Mouse (Mus musculus) adrenal gland, postnatal 36 days (tissue): Measurements from ENCODE around the gene Timp2. TPM values are rescaled to one million over a fixed set of nuclear protein-coding genes. Genes with fewer than 3 reads are reported as not detected.

Experiments used
- DNase-seq, 2 experiments: peaks; one replicate each; pipeline ENCODE4 v3.0.0; 2021; ENCODE audit warnings: mixed read lengths in 1 of 2
- total RNA-seq, 2 experiments: library from RNA; stranded (reverse); gene quantifications; 2 replicates each; pipeline ENCODE4 v1.2.3; 2021

The Timp2 gene
- total RNA-seq, 2 experiments from 2014 or later: 84.0 to 156 TPM

- DNase-seq: no peak
Observed at GRCm38 (mm10) chr11:118369657-118370056, 14.1 kb upstream of the Timp2 start.

GRCm38 (mm10) chr11:118369251-118369650 lies 13.7 kb upstream of the Timp2 start:
- no peak for DNase-seq

DNA sequence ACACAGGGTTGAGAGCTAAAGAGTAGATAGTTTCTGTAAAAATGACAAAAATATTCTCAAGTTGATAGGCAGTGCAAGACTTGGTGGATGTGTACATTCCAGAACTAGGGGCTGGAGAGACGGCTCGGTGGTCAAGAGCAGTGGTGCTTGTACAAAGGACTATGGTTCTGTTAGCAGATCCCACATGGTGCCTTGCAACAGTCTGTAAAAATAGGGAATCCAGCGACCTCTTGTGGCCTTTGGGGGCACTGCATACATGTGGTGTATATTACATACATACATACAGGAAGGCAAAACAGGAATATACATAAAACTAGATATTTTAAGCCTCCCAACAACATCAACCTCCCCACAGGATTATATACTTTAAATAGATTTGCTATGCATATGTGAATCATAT lies 12.8 kb upstream of the Timp2 start:
- DNase-seq: peak in 1 of 2 experiments; percentile 35

- DNase-seq: no peak
Observed at GRCm38 (mm10) chr11:118366559-118366958, 11.0 kb upstream of the Timp2 start.

DNA sequence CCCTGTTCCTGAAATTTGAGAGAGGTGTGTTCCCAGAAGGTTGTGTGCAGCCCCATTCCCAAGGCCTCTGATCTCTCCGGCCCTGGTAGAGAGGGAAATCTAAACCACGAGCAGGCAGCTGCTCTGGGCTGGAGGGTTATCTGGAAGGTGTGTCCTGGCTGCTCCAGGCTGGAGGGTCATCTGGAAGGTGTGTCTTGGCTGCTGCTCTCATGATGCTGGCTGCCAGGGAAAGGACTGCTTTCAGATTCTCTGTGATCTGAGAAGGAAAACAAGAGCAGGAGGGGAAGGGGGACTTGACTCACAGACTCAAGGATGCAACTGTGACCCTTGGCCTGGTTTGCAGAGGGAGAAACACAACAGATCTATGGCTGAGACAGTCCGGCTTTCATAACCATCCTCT lies 10.6 kb upstream of the Timp2 start:
- peak in 1 of 2 experiments; percentile 31 for DNase-seq

- DNase-seq: peak; percentile 17 to 66
Observed at GRCm38 (mm10) chr11:118365171-118365570, 9.6 kb upstream of the Timp2 start.

DNA sequence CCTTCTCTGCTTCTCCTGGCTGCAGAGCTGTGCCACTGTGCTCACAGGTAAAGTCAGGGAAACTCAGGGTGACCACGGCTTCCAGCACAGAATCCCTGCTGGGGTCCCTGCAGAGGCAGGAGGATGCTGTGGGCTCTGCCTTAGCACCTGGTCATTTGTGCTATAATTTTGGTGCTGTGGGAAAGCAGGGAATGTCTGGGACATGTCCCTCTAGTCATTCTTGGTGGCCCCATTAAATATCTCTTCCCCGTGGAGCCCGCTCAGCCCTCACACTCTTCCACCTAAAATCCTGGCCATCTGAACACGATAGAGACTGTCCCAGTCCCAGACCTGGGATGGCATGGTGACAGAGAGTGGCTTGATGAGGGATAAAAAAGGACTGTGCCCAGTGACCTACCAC lies 8.5 kb upstream of the Timp2 start:
- DNase-seq: no peak

DNA sequence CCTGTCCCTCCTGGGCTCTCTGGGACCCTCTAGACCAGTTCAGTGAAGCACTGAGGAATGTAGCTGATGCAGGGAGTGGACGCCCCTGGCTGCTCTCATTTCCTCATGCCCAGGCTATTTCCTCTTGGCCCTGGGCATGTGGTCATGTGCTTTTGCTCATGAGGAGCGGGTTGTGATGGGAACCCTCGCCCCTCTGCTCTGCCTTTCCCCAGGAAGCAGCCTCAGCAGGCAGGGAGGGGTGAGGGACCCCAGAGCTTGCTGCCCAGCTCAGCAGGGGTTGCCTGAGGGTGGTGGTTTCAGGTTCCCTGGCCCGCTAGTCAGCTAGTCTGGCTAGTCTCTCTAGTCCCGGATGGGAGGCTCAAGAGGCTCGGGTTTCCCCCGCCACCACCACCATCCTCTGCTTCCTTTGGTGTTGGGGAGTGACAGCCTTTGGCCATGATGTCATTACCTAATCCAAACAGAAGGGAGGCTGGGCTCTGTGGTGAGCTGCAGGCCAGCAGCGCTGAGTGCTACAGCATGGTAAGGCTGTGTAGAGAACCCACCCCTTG lies 7.5 kb upstream of the Timp2 start:
- DNase-seq: peak; percentile 18 to 44

- no peak for DNase-seq
Observed at GRCm38 (mm10) chr11:118362501-118362900, 7.0 kb upstream of the Timp2 start.

DNA sequence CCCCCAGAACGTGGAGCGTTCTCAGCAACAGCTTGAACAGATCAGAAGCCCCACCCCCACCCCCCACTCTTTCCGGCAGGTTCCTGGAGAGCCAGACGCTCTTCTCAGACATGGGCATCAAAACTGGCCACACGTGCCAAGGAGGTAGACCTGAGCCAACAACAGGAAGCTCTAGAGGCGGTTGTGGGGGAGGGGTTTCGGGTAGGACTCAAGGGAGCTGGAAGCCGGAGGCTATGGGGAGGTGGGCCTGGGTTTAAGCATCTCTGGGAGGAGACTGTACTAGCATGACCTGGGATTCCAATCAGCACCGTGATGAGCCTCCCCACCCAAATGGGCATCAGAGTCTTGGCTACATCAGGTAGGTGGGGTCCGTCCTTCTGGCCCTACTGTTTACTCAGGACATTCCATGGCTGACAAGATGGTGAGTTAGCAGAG lies 5.4 kb upstream of the Timp2 start:
- DNase-seq: no peak

GRCm38 (mm10) chr11:118360491-118360890 lies 5.0 kb upstream of the Timp2 start:
- DNase-seq: no peak

DNA sequence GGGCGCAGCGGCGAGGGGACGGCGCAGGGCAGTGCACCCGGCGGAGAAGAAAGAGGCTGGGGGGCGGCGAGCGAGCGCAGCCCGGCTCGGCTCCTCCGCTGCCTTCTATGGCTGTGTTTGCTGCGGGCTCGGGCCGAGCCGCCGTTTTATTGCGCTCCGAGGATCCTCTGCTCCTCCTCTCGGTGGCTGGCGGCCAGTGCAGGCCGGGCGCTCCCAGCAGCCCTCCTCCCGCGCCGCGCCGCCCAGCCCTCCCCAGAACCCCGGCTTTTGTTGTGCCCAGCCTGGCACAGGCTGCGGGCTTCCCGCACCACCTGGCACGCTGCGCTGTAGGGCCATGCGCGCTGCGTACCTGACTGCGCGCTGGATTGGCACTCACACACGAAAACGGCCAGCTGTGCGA lies 335 bp downstream of the Timp2 start:
- peak; percentile 88 to 94 for DNase-seq

DNA sequence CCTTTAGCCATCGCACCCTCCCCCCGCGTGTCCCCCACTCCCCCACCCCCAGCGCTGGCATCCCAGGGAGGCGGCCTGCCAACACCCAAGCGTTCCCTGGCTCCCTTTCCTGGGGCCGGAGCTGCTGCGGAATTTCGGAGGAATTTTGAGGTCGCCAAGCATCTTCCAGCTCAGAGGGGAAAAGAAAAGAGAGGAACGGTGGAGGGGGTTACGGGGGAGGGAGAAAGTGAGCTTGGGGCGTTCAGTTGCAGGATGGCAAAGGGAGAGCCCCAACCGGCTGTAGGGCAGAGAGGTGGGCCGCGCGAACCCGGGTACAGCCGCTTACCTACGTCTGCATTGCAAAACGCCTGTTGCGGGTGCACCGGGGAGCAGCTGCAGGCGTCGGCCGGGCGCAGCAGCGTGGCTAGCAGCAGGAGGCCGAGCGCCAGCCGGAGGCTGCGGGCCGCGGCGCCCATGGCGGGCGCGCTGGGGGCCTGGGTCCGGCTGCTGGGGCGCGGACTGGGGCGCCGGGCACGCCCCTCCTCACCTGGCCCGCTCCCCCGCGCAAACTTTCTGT lies 826 bp downstream of the Timp2 start:
- DNase-seq: peak; percentile 27 to 56

DNA sequence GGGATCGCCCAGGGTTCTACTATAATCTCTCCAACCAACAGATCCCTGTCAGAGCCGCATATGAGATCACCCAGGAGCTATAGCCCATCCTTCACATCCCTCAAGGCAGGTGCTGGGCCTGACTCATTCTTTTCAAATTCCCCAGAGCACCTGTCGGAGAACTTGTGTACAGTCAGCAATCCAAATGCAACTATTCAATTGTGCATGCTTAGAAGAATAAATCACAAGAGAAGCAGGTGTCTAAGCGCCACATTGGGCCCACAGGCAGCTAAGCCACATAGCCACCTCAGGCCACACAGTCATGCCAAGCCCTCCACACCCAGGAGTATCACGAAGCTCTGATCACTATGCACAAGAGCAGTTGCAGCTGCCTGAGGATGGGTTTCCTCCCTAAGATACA lies 6.0 kb downstream of the Timp2 start:
- DNase-seq: no peak

DNA sequence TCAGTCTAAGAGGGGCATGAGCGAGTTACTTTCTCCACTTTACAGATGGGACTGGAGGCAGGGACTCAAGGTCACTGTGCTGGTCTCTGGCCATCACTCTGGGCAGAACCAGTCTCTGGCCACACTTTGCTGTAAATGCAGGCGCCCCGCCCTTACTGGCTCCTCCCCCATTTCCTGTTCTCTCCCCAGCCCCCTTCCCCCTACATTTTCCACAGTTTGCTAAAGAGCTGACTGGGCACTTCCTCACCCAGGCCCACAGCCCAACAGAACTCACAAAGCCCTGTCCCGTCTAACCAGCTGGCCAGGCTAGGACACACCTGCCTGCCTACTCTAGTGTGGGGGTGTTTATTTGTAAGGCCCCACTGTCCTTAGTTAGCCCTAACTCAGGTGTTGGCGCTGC lies 6.7 kb downstream of the Timp2 start:
- DNase-seq: peak; percentile 22 to 59

DNA sequence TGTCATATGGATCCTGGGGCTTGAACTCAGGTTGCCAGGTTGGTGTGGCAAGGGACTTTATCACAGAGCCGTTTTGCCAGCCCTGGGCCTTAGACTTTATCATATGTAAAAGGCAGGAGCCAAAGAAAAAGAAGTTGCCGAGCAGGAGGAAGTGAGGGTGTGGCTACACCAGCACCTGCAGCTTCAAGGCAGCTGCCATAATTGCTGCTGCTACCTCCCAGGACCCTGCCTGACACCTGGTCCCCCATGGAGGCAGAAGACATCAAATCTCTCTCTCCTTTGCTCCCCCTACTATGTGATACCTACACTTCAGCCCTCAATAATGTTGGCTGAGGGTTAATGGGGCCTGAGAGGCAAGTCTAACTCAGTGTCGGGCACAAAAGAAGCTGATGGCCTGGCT lies 7.1 kb downstream of the Timp2 start:
- DNase-seq: no peak

GRCm38 (mm10) chr11:118347911-118348310 lies 7.6 kb downstream of the Timp2 start:
- DNase-seq: no peak

DNA sequence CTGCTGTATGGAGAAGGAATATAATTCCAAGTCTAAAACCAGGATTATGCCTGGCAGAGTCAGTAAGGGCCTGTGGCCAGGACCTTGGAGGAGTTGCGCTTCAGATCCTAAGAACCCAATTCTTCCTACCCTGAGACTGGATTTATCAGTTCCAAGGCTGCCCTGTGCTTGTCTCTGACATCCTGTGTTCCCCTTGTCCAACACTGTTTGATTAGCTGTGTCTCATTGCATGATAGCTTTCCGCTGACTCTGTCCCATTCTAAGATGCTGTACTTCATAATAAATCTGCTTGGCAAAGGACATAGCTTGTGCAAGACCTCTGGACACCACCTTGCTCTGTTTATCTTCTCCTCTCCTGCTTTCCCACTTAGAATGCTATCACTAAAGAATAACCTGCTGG lies 8.1 kb downstream of the Timp2 start:
- no peak for DNase-seq

- DNase-seq: no peak
Observed at GRCm38 (mm10) chr11:118346395-118347096, 9.0 kb downstream of the Timp2 start.

GRCm38 (mm10) chr11:118345693-118346092 lies 9.8 kb downstream of the Timp2 start:
- DNase-seq: no peak

DNA sequence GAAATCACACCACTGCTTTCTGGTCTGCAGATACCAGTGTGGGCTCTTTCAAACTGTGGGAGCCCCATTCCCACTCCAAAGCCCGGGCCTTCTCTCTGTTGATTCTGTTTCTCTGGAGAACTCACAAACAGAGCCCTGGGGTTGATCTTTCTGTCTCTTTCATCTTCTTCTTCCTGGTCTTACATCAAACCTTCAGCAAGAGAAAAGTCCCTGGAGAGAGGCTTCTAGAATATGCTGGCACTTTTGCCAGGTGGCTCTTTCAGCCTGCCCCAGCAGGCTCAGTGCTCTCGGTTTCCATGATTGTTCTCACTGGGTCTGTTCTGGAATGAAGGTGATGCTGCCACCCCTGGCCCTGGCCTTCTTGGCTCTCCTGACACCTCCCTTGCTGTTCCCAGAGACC lies 11.9 kb downstream of the Timp2 start:
- no peak for DNase-seq

- DNase-seq: no peak
Observed at GRCm38 (mm10) chr11:118342400-118342981, 13.0 kb downstream of the Timp2 start, which contains the start of gene Cep295nl. Cep295nl (minus strand) TSS chr11:118342500.

DNA sequence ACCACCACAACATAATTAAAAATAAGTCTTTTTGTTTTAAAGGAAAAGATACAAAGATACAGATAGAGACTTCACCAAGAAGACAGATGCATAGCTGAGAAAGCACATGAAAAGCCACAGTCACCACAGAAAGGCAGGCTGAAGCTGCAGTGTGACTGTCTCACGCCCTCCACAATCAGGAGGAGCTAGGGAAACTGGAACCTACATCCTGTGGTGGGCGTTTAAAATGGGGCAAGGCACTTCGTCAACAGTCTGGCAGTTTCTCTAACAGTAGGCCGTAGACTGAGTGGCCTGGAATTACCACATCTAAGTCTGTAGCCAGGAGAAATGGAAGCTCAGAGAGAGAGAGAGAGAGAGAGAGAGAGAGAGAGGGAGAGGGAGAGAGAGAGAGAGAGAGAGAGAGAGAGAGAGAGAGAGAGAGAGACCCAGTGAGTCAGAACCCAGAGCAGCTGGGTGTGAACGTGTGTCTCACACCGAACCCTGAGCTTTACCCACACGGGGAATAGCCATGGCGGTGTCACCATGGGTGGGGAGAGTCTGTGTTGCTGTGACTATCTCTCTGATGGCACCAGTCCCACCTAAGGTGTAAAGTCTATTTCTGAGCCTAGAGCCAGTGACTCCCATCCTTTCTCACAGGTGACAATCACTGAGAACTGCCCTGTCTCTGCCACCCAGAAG lies 17.9 kb downstream of the Timp2 start:
- DNase-seq: no peak
